Mouse (Mus musculus): ENCODE measurements at regions not wholly inside any gene's neighbourhood (a gene's known extent, or its start where the extent isn't known, plus 50 kb on each side); places are given as distances from the start of the nearest gene placed in this dataset.
A peak's percentile ranks its signal among the peaks of the same experiment; 100 is the strongest.

- Histone ChIP-seq H3K27me3 (replicated peaks) (peaks cover 8% of the 10 kb centered on the region; the same call in 1 of the 2 replicates), H3K36me3 (no peaks in the 10 kb centered on the region), H3K4me1 (replicated peaks) (0 out of 2 replicates have a peak, but pooled peaks cover 8% of the 10 kb centered on the region), H3K9ac (no peak overlapping the region), H3K27ac (peak overlapping the region; percentile 48; the same call in 1 of the 2 replicates), H3K9me3 (no peaks in the 10 kb centered on the region), H3K4me2 (replicated peaks) (no peak overlapping the region), H3K4me3 (replicated peaks) (no peak overlapping the region)
- ATAC-seq = peak; percentile 69
- 32% methylated on average over 17 of the region's 17 CpGs for WGBS
Measured at GRCm38 (mm10) chr13:59966535-59967255, 143.7 kb upstream of the Tut7 start.

GRCm38 (mm10) chr13:59964981-59965380 lies 142.0 kb upstream of the Tut7 start:
- no peak overlapping the region for H3K9ac ChIP-seq
- H3K4me3 ChIP-seq (replicated peaks) = no peak overlapping the region
- no peaks in the 10 kb centered on the region for H3K9me3 ChIP-seq
- H3K27me3 ChIP-seq (replicated peaks) = peaks cover 3% of the 10 kb centered on the region; the same call in 1 of the 2 replicates
- no peak for ATAC-seq
- 88% methylated on average over 2 of the region's 2 CpGs for WGBS
- H3K27ac ChIP-seq = no peak overlapping the region
- no peaks in the 10 kb centered on the region for H3K36me3 ChIP-seq
- no peak overlapping the region for H3K4me2 ChIP-seq (replicated peaks)
- no peaks in the 10 kb centered on the region for H3K4me1 ChIP-seq (replicated peaks)

DNA sequence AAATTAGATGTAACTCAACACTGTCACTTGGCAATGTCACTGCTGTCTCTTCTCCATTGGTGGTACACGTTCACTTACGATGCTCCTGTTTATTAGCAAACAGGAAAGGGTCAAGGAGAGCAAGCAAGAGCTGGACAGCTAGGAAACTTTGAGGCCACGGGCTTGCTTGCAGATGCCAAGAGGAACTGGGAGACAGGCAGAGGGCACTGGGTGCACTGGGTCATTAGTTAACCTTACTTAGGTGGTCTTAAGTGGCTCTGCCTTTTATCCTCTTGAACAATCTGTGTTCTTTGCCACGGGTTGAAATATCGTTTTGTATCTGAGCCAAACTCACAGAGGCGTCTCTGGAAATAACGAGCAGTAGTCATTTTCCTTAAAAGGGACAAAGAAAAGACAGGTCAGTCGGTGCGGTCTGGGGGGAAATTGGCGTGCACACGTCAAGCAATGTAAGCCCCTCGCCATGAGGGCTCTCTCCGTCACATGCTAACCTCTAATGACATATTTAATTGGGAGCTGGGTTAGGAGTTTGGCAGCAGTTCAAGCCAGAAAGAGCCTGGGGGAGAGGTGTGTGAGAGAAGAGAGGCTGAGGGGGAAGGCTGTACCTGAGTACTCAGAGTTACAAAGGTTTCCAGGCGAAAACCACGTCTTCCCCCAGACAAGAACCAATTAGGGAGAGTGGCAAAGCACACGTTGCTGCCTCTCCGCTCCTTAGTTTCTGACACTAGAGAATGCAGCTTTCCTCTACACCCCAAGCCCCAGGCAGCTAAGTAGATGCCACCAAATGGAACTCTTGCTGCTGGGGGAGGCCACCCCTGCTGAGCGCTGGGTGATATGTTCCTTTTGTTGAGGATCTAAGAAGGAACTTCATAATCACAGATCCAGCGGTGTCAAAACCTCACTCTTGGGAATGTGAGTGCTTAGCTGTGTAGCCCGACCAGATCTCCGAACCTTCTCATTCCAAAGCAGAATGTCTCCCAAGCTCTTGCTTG lies 140.0 kb upstream of the Tut7 start:
- Histone ChIP-seq H3K27ac (peak overlapping the region; percentile 17; the same call in 1 of the 2 replicates), H3K36me3 (no peaks in the 10 kb centered on the region), H3K9me3 (no peaks in the 10 kb centered on the region), H3K4me1 (replicated peaks) (no peaks in the 10 kb centered on the region), H3K9ac (no peak overlapping the region), H3K4me3 (replicated peaks) (no peak overlapping the region), H3K27me3 (replicated peaks) (no peaks in the 10 kb centered on the region; the same call in 1 of the 2 replicates), H3K4me2 (replicated peaks) (no peak overlapping the region)
- ATAC-seq = no peak; the same call in 1 of the 2 replicates
- WGBS = 60% methylated on average over 21 of the region's 21 CpGs

DNA sequence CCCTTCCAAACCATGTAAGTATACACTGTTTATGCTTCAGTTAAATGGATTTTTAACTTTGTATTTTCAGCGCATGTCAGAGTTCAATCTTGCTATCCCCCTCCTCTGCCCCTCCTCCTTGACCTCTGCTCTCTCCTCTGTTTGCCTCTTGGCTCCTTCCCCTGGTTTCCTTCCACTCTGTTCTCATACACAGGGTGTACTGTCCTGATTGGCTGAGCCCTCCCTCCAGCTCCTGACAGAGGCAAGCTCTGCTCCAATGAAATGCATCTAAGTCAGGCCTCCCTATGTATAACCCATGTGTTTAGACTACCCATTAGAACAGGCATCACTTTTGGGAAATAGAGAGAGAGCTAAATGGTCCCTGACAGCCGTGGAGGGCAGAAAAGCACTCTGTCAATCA lies 133.5 kb upstream of the Tut7 start:
- H3K36me3 ChIP-seq = no peaks in the 10 kb centered on the region
- no peaks in the 10 kb centered on the region for H3K4me1 ChIP-seq (replicated peaks)
- no peaks in the 10 kb centered on the region for H3K9me3 ChIP-seq
- H3K4me2 ChIP-seq (replicated peaks) = no peak overlapping the region
- H3K27me3 ChIP-seq (replicated peaks) = no peaks in the 10 kb centered on the region
- no peak overlapping the region for H3K4me3 ChIP-seq (replicated peaks)
- no peak for ATAC-seq
- H3K9ac ChIP-seq = no peak overlapping the region
- no peak overlapping the region for H3K27ac ChIP-seq
- 46% methylated on average over 2 of the region's 2 CpGs for WGBS

- Histone ChIP-seq H3K4me1 (replicated peaks) (no peaks in the 10 kb centered on the region), H3K9ac (no peak overlapping the region), H3K27me3 (replicated peaks) (no peaks in the 10 kb centered on the region), H3K9me3 (no peaks in the 10 kb centered on the region), H3K36me3 (no peaks in the 10 kb centered on the region), H3K4me2 (replicated peaks) (no peak overlapping the region), H3K27ac (no peak overlapping the region), H3K4me3 (replicated peaks) (no peak overlapping the region)
- WGBS = 59% methylated on average over 4 of the region's 4 CpGs
- ATAC-seq = no peak
Measured at GRCm38 (mm10) chr13:59952809-59953208, 129.9 kb upstream of the Tut7 start.

- WGBS = 66% methylated on average over 3 of the region's 3 CpGs
- H3K27me3 ChIP-seq (replicated peaks) = no peaks in the 10 kb centered on the region
- H3K27ac ChIP-seq = no peak overlapping the region
- H3K4me1 ChIP-seq (replicated peaks) = no peaks in the 10 kb centered on the region
- no peak overlapping the region for H3K9ac ChIP-seq
- H3K4me2 ChIP-seq (replicated peaks) = no peak overlapping the region
- no peak for ATAC-seq
- H3K36me3 ChIP-seq = no peaks in the 10 kb centered on the region
- H3K4me3 ChIP-seq (replicated peaks) = no peak overlapping the region
- H3K9me3 ChIP-seq = no peaks in the 10 kb centered on the region
Measured at GRCm38 (mm10) chr13:59952116-59952515, 129.2 kb upstream of the Tut7 start.

GRCm38 (mm10) chr13:59950281-59950680 lies 127.3 kb upstream of the Tut7 start:
- H3K9me3 ChIP-seq = no peaks in the 10 kb centered on the region
- 87% methylated on average over 3 of the region's 3 CpGs for WGBS

GRCm38 (mm10) chr13:59949471-59949870 lies 126.5 kb upstream of the Tut7 start:
- Histone ChIP-seq H3K4me3 (replicated peaks) (no peak overlapping the region), H3K9ac (no peak overlapping the region), H3K27ac (no peak overlapping the region), H3K27me3 (replicated peaks) (no peaks in the 10 kb centered on the region), H3K4me1 (replicated peaks) (no peaks in the 10 kb centered on the region), H3K9me3 (no peaks in the 10 kb centered on the region), H3K36me3 (no peaks in the 10 kb centered on the region), H3K4me2 (replicated peaks) (no peak overlapping the region)
- WGBS = 88% methylated on average over 6 of the region's 6 CpGs
- ATAC-seq = no peak

More at GRCm38 (mm10) chr13:59950281-59950680, 127.3 kb upstream of the Tut7 start:
- Histone ChIP-seq H3K27ac (no peak overlapping the region), H3K36me3 (no peaks in the 10 kb centered on the region), H3K9ac (no peak overlapping the region), H3K4me3 (replicated peaks) (no peak overlapping the region), H3K4me1 (replicated peaks) (no peaks in the 10 kb centered on the region), H3K27me3 (replicated peaks) (no peaks in the 10 kb centered on the region), H3K4me2 (replicated peaks) (no peak overlapping the region)
- no peak for ATAC-seq

DNA sequence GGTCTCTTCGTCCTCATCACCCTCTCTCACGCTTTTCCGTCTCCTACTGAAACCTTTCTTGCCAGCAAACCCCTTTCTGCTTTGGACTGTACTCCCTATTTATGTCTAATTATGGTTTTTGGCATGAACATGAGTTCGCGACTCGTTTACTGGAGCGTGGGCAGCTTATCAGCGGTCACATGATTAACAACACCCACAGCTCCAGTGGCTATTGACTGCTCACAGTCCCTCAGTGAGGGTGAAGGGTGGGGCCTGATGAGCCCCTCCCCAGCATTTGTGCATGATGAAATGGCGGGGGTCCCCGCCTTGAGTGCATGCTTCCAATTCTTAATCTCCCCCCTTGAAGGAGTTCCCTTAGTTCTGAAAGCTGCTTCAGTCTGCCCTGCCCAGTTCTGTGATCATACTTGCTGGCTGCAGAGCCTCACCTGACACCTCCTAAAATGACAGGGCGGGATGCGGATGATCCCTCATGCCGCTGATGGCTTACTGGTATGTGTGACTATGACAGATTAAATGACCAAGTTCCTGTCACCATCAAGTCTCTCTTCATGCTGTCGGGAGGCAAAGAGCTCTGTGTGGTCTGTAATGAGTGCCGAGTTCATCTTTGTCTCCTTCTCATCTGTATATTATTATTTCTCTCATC lies 125.7 kb upstream of the Tut7 start:
- no peak overlapping the region for H3K27ac ChIP-seq

DNA sequence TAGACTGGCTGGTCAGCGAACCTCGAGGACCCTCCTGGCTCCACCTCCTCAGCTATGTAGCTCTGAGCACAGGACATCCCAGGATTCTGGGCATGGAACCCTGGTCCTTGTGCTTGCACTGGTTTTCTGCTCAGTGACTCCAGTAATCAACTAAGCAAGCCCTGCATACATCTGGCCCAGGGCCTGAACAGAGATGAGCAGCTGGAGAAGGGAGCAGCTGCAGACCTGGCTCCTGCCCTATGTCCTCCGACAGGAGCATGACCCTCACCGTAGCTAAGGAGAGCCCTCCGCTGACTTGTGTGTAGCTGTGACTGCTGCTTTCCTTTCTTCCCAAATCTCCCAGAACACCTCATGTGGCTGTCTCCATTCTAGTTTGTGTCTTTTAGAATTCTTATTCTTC lies 124.5 kb upstream of the Tut7 start:
- Histone ChIP-seq H3K27ac (no peak overlapping the region), H3K36me3 (no peaks in the 10 kb centered on the region), H3K4me1 (replicated peaks) (no peaks in the 10 kb centered on the region), H3K4me3 (replicated peaks) (no peak overlapping the region), H3K4me2 (replicated peaks) (no peak overlapping the region), H3K9ac (no peak overlapping the region), H3K27me3 (replicated peaks) (no peaks in the 10 kb centered on the region), H3K9me3 (no peaks in the 10 kb centered on the region)
- 55% methylated on average over 5 of the region's 5 CpGs for WGBS
- no peak for ATAC-seq

More for the DNA sequence above, 125.7 kb upstream of the Tut7 start:
- WGBS = 85% methylated on average over 15 of the region's 15 CpGs
- H3K9ac ChIP-seq = no peak overlapping the region
- H3K4me1 ChIP-seq (replicated peaks) = no peaks in the 10 kb centered on the region
- no peak overlapping the region for H3K4me2 ChIP-seq (replicated peaks)
- H3K27me3 ChIP-seq (replicated peaks) = no peaks in the 10 kb centered on the region
- H3K4me3 ChIP-seq (replicated peaks) = no peak overlapping the region
- H3K9me3 ChIP-seq = no peaks in the 10 kb centered on the region
- no peak for ATAC-seq
- no peaks in the 10 kb centered on the region for H3K36me3 ChIP-seq

- Histone ChIP-seq H3K27ac (no peak overlapping the region), H3K4me2 (replicated peaks) (no peak overlapping the region), H3K4me3 (replicated peaks) (no peak overlapping the region), H3K9me3 (no peaks in the 10 kb centered on the region), H3K27me3 (replicated peaks) (no peaks in the 10 kb centered on the region), H3K36me3 (no peaks in the 10 kb centered on the region), H3K9ac (no peak overlapping the region), H3K4me1 (replicated peaks) (no peaks in the 10 kb centered on the region)
- WGBS = 68% methylated on average over 4 of the region's 4 CpGs
- no peak for ATAC-seq
Measured at GRCm38 (mm10) chr13:59946509-59946908, 123.6 kb upstream of the Tut7 start.

GRCm38 (mm10) chr13:59945631-59946030 lies 122.7 kb upstream of the Tut7 start:
- H3K36me3 ChIP-seq = no peaks in the 10 kb centered on the region
- WGBS = 87% methylated on average over 1 of the region's 1 CpGs
- H3K9me3 ChIP-seq = no peaks in the 10 kb centered on the region
- no peaks in the 10 kb centered on the region for H3K27me3 ChIP-seq (replicated peaks)
- no peaks in the 10 kb centered on the region for H3K4me1 ChIP-seq (replicated peaks)
- no peak overlapping the region for H3K27ac ChIP-seq
- H3K4me2 ChIP-seq (replicated peaks) = no peak overlapping the region
- no peak for ATAC-seq
- H3K4me3 ChIP-seq (replicated peaks) = no peak overlapping the region
- H3K9ac ChIP-seq = no peak overlapping the region

Measured in intestine, embryonic 15.5 days (tissue).